Mouse (Mus musculus) left cerebral cortex, adult 8-10 months (tissue): ENCODE results near the gene Slc22a13. TPM values are rescaled to one million over a fixed set of nuclear protein-coding genes. Genes with fewer than 3 reads are reported as not detected.
"Not testable (repeated sequence)": the region's sequence is repeated elsewhere in the genome, so short reads cannot be mapped to it uniquely, and the experiment has no call there.

Experiments
- DNase-seq, 2 experiments: peaks; one replicate each; pipeline ENCODE4 v3.0.0; 2022; ENCODE audit warnings: low spot score in 2 of 2
- total RNA-seq, 4 experiments: library from RNA; stranded (reverse); gene quantifications; 2 replicates each; pipeline ENCODE4 v1.2.4; 2022

The Slc22a13 gene
- under 1 TPM in 1 of 4 experiments, not detected in 3; 0.21 TPM for total RNA-seq

DNA sequence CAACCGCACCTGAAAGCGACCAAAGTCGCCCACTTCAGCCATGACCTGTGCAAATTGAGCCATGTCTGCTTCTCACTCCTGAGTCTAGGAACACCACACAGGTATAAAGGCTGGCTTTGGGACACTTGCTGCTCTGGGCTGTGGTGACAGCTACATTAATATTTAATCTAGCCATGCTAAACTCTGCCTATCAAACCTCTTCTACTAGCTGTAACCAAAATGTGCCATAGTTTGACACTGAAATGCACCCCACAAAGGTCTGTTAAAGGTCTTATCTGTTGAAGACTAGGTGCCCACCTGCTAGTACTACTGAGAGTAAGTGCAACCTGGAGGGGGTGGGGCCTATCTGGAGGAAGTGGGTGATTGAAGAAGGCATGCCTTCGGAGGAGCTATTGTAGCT, at the start of gene Slc22a13:
TSS of gene Slc22a13 (minus strand) at position 101 of the 400 bp plus-strand sequence.
- no peak for DNase-seq

DNA sequence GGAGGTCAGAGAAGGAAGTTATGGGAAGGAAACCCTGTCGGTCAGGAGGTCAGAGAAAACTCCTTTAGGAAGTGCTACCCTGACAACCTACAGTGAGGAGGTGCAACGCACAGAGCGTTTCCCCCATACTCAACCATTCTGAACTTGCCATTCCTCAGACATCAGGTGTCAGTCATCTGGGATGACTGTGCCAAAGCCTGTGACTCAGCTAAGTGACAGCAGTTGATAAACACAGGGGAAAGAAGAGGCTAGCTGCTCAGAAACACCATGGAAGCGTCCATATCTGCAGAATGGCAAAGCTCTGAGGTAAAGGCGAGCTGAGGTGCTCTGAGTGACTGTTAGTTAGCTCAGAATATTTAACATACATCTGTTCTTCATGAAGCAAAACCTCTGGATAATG, 49.2 kb upstream of the Slc22a13 start:
- DNase-seq, result no peak

DNA sequence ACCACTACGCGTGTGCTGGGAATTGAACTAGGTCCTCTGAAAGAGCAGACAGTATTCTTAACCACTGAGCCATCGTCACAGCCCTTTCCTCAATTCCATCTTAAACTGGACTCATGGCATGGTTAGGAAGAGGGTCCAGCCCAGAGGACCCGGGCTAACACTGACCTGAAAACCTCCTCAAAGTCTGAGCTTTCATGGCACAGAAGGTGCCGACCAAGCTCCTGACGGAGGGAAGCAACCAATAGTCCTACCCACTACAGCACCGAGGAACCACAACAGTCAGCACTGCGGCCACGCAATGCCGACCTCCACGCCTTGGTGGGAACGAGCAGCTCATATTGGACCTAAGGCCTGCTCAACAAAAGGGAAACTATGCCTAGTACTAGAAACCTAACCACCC, 47.3 kb upstream of the Slc22a13 start:
- no peak for DNase-seq

DNA sequence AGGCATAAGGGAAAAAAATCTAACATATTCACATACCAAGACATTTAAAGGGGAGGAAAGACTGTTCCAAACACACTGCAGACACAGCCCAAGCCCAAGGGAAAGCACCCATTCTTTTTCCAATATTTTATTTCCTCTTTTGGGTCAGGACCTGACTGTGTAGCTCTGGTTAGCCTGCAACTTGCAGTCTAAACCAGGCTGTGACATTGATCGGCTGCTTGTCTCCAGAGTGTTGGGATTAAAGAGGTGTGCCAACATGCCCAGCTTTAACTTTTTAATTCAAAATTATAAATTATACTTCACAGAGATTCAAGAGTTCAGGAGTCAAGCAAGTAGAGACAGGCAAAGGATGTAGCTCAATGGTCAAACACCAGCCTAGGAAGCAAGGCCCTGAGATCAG, 46.2 kb upstream of the Slc22a13 start:
- DNase-seq, result no peak

DNA sequence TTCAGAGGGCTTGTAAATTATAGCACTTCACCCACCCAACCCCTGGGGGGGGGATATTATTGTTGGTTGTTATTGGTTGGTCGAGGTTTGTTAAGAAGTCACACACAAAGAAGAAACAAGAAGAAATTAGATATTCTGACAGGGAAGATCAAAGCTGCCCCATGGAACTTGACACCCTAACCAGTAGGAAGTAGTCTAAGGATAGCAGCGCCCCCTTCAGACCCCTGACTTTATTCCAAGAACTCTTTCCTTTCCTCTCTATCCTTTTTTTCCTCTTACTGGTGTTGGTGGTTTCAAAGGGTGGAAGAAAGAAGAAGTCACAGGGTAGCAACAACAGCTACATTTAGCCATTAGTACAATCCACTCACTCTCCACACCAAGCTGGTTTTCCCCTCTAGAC, 45.3 kb upstream of the Slc22a13 start:
- DNase-seq, result no peak

DNA sequence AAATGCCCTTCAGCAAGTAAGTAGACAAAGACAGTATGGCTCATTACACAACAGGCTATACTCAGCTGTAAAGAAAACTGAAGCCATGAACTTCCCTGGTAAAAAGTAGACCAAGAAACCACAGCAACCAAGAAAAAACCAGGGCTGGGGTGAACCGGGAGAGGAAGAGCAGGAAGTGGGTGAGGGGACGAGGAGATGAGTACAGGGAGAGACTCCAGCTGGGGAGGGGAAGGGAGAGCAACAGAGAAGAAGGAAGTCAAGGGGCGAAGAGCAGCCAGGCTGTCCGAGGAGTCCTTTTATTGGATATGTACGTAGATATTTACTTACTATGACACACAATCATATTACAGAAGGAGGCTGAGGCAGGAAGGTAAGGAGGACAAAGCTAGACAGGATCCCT, 39.1 kb upstream of the Slc22a13 start:
- DNase-seq, result no peak

DNA sequence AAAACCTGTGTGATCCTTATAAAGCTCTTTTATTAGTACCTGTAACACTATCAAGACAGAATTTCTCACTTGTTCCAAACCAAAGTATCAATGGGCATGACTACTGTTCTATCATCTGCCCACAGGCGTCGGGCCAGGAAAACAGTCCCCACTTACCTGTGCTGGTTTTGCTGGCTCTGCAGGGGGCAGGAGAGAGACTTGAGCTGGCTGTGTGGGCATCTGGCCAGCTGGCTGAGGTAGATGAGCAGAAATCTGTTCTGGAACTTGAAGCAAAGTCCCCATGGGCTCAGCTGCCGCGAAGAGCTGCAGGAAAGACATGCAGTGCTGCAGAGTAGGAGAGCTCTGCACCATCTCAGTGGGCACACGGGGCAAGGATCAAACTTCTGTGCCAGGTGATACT, 37.9 kb upstream of the Slc22a13 start:
- no peak for DNase-seq

DNA sequence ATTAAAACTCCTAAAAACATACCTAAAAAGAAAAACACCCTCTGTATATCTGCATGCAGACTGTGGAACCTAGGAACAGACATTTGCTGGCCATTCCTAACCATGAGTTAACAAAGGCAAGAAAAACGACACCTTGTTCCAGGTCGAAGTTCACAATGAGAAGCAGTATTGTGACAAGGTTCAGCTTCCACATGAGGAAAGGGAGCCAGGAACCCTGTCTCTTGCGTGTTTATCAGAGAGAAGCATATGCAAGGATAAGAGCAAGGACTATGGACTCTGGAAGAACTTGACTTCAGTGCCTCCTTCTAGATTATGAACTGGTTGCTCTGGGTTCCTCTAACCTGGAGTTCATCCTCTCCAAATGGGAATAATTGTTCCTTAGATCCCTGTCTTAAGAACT, 35.1 kb upstream of the Slc22a13 start:
- no peak for DNase-seq

DNA sequence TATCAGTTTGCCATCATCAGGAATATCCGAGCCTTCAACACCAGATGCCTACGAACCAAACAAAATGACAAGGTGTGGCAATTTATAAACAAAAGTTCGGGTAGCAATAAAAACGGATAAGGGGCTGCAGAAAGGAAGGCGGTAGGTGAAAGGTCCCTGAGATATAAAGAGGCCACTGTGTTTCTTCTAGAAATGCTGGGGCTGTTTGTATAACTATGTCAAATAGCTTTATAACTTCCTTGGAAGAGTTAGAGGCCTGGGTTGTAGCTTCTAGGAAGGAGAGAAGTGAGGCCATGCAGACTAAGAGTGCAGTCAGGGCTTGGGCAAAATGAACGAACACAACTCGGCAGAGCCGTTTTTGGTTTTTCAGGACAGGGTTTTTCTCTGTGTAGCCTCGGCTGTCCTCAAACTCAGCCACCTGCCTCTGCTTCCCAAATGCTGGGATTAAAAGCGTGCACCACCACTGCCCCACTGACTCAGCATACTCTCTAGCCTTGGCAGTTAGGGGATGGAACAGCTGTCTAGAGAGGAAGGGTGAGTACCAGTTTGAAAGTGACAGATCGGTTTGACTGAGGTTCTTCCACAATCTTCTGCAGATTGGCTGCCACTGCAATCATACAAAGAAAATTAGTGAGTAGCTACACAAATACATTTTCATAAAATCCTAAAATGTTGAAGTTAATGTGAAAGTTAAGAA, 32.4 kb upstream of the Slc22a13 start:
- no peak for DNase-seq

DNA sequence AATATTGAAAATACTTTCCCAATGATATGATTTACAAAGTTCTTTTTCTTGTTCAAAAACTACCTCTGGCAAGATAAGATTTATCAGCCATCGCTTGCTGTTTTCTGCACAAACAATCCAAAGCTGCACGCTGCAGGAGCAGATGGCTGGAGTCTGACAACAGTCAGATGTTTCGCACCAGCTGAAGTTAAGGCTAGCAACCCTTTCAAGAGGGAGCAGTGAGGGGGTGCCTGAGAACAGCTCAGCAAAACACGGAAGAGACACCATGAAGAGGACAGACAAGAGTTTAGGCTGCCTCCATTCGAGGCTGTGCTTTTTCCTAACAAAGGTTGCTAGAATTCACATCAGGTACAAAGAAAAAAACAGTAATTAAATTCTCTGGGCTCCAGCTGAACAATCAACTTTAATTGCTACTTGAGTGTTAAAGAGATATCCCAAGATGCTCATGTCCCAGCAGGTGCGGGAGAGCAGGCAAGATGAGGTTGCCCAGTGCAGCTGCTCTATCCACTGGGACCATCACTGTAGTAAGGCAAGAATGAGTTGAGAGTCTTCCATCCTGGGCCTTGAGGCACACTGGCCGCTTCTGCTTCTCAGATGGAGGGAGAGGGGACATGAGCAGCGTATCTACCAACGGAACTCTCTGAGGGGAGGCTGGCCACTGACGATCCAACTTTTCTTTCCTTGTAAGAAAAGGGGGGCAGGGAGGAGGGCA, 31.5 kb upstream of the Slc22a13 start:
- DNase-seq, result peak in 1 of 2 experiments; percentile 15

DNA sequence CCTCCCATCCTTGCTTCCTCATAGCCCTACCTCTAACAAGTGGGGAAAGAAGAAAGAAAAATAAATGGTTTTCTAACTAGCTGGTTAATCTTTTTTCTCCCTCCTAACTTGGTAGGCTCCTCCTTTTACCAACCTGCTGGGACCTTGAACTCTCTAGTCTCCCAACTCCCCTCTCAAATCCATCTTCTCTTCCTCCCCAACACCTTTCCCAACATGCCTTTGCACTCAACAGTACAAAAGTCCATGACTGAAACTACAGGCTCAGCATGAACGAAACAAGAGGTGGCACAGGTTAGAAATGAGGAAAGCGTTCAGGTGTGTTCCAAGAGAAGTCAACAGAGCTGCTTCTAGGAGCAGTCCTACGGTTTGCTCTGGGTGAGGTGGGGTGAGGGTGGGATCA, 30.4 kb upstream of the Slc22a13 start:
- no peak for DNase-seq

DNA sequence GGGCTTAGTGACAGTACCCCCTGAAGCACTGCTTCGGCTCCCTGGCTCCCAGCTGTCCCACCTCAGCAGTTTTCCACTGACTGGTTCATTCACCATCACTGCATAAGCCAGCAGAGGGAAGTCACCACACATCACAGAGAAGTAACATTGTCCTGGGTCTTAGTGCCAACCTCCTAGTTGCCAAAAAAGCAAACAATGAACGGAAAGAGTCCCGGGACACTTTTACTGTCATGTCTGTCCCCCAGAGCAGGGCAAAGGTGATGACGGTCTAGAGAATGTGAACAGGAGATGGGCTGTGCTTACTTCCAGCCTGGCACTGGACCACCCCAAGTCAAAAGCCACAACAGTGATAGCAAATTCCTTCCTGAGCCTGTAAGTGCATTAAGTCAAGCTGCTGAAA, 29.9 kb upstream of the Slc22a13 start:
- no peak for DNase-seq

DNA sequence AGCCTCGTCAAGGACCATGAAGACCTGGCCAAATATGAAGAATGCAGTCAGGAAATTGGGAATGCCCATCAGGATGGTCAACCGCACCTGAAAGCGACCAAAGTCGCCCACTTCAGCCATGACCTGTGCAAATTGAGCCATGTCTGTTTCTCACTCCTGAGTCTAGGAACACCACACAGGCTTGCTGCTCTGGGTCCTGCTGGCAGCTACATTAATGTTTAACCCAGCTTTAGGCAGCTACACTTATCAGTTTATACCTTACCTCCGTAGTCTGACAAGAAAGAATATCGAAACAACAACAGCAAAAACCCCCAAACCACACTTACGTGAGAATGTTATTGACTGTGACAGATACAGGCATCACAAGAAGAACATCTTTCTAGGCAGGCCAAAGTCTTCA, 22.7 kb upstream of the Slc22a13 start:
- no peak for DNase-seq

DNA sequence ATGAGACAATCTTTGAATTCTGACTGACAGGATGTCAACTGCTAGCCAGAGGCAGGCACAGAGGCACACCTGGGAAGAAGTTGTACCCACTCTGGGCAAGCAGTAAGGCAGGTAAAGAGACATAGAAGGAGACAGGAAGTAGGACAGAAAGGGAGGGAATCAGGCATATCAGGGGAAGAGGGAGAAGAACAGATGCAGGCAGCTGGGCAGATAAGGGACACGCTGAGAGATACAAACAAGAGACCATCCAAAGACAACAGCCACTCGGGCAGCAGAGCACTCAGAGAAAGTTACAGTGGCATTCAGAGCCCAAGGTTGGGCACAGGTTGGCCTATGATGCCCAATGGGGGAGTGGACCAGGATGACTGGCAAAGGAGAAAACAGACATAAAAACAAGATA, 21.9 kb upstream of the Slc22a13 start:
- no peak for DNase-seq

DNA sequence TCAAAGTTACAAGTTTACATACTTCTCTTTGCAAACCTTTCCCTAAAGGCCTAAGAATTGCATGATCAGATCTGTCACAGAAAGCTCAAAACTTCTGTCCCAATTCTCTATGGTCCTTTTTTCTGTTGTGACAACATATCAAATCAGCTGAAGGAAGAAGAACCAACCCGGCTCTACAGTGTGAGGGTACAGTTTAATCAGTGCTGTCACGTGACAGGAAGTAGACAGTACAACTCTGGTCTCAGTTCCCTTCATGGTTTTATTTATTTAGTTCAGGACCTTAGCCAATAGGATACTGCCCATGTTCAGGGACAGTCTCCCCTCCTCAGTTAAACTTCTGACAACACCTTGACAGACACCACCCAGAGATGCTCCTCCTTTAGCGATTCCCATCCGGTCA, 11.4 kb upstream of the Slc22a13 start:
- DNase-seq, result no peak

DNA sequence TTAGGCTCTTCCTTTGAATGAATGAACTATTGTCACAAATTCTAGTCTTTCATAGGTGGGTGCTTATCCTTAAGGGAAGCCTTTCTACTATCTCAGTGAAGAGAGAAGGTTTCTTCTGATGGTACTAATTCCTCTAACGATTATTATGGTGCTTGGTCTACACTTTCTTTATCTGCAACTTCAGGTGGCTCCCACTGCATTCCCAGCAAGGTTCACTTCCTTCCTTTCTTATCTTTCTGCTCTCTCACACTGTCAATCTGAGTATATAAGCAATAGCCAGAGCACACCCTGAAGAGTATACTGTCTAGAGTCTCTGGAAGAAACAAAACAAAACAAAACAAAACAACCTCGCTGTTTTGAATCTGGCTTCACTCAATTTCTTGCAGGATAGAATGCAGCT, 10.8 kb upstream of the Slc22a13 start:
- no peak for DNase-seq

DNA sequence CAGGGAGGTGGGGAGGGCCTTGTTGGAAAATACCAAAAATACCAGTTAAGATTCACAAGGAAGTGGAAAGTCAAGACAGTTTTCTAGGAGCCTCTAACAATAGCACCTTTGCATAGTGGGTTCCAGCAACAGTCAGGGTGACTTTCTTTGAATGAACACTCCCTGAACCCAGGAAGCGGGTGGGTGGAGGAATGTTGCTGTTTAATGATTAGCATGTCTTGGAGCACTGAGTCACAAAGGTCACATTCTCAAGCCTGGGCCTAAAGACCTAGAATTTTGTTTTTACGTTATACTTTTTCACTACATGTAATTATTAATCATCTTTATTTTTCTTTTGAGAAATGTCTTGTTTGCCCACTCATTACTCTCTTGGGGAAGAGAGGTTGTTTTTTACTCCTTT, 6.4 kb upstream of the Slc22a13 start:
- DNase-seq, result not testable (repeated sequence)

DNA sequence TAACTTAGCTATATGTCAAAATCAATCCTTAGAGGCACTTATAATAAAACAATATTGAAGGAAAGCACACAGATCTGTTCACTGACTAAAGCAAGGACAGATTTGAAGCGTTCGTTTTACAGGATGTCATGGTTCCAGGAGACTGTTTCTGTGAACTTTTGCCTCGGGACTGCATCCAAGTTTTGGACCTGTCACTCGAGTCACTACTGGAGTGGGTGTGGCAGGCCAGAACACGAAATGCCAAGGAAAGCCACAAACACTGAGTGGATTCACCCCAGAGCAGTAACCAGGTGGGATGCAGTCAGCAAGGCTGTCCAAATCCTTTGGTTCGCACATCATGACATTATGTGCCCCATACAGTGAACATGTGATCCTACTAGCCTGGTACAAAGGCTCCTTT, 5.7 kb upstream of the Slc22a13 start:
- no peak for DNase-seq

DNA sequence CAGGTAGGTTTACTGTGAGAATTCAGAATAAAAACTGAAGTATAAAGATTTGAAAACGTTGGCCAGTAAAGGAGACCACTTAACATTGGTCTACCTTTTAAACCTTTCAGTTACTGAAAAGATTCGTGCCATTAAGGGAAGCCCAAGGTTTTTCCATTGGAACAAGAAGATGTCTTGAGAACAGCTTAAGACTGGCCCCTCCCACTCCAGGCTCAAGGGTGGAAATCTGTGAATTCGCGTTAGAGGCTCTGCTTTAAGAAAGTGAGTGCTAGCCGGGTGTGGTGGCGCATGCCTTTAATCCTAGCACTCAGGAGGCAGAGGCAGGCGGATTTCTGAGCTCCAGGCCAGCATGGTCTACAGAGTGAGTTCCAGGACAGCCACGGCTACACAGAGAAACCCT, 4.1 kb upstream of the Slc22a13 start:
- no peak for DNase-seq

DNA sequence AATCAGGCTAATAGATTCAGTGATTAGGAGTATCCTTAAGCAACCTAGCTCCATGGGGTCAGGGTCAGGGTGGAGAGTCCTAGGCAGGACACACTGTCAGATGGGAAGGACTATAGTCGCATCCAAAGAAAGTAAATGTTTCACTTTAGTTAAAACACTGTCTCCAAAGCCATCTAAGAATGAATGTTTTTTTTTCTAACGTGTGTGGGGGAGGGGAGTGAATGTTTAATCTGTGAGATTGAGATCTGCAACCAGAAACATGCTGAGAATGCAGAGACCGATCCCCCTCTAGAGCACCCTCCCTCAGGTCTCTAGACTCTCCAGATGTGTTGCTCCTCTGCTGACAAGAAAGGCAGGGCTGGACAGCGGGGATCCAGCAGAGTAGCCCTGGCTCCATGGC, 1.8 kb downstream of the Slc22a13 start:
- no peak for DNase-seq

DNA sequence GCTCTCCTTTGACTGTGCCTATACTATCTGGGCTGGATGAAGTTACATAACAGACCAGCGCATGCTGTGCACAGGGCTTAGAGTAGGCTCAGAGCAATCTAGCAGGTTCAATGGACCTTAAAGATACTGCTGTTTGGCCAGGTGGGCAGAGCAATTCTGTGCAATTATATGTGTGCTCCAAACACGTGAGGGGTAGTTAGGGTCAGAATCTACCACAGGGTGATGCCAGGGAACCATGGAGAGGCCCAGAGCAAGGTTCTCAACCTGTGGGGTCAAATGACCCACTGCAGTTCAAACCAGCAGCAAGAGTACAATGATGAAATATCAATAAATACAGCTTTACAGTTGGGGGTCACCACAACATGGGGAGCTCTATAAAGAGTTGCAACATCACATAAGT, 2.2 kb downstream of the Slc22a13 start:
- no peak for DNase-seq

DNA sequence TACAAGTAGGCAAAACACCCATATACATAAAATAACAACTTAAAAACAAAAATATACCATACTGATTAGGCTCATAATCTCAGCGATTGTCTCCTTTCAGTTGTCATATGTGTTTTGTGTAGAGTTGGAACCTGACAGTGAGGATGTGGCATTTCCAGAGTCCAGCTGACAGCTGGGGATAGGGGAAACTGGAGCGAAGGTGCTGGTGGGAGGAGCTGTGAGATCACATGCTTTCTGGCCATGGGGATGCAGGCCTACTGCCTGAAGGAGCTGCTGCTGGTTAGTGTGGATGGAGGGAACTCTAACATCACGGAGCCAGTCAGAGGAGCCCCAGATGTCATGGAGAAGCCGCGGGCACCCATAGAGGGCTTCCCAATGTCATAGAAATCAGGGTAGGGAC, 3.1 kb downstream of the Slc22a13 start:
- no peak for DNase-seq

DNA sequence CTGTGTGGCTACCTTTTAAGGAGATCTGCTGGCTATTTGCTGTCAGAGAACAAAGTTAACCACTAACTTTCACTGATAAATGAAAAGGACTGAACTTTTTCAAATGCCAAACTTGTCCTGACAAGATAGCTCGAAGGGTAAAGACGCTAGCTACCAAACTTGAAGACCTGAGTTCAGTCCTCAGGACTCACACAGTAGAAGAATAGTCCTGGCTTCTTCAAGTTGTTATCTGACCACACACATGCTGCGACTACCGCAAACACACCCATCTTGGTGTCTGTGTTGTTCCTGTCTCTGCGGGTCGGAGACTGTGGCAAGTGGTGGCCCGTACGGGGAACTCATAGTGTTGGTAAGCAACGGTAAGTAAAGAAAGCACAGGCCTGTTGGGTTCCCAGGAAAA, 5.3 kb downstream of the Slc22a13 start:
- DNase-seq, result no peak
